Mouse (Mus musculus) lung, embryonic 14.5 days (tissue): ENCODE results near the gene Astn2. TPM values are rescaled to one million over a fixed set of nuclear protein-coding genes. Genes with fewer than 3 reads are reported as not detected.

Source experiments
- ATAC-seq: fragments of 200-750 bp; cut with Nextera tagmentation; 2 replicates; pipeline ENCODE4 v1.8.0; 2017; ENCODE audit warnings: mild to moderate bottlenecking, moderate TSS enrichment, moderate library complexity; ENCODE audit not compliant: insufficient read depth
- DNase-seq: peaks from one replicate; pipeline ENCODE4 v3.0.0-alpha.2; 2015
- H3K27ac ChIP-seq: fragments of 300-500 bp; sonication (generic); 2 replicates; pipeline ENCODE4 v1.5.1; 2014; ENCODE audit warnings: low read depth, mild to moderate bottlenecking, moderate library complexity
- H3K27me3 ChIP-seq: fragments of 300-500 bp; sonication (generic); 2 replicates; pipeline ENCODE4 v1.6.1; 2014; ENCODE audit warnings: low read length, control low read depth; ENCODE audit not compliant: insufficient read depth
- H3K36me3 ChIP-seq: fragments of 300-500 bp; sonication (generic); 2 replicates; pipeline ENCODE4 v1.6.1; 2014; ENCODE audit warnings: control low read depth; ENCODE audit not compliant: insufficient read depth
- H3K4me1 ChIP-seq: fragments of 300-500 bp; sonication (generic); 2 replicates; pipeline ENCODE4 v1.6.1; 2014; ENCODE audit warnings: antibody characterized with exemption, control low read depth; ENCODE audit not compliant: insufficient read depth
- H3K4me2 ChIP-seq: fragments of 300-500 bp; sonication (generic); 2 replicates; pipeline ENCODE4 v1.6.1; 2014; ENCODE audit warnings: mild to moderate bottlenecking
- H3K4me3 ChIP-seq: fragments of 300-500 bp; sonication (generic); 2 replicates; pipeline ENCODE4 v1.5.1; 2014; ENCODE audit warnings: low read depth, low read length
- H3K9ac ChIP-seq: fragments of 300-500 bp; sonication (generic); 2 replicates; pipeline ENCODE4 v1.6.1; 2014
- H3K9me3 ChIP-seq: fragments of 300-500 bp; sonication (generic); 2 replicates; pipeline ENCODE4 v1.6.1; 2016; ENCODE audit warnings: low read depth, low read length, control low read depth
- CTCF ChIP-seq: IDR thresholded peaks from 2 replicates; pipeline ENCODE4 v1.5.1; 2016; ENCODE audit warnings: antibody characterized with exemption, low read depth
- WGBS: fragments of 180-500 bp; shearing (Covaris S2); extraction: QIAGEN DNeasy Blood & Tissue Kit; methylation state at CpG from one replicate; pipeline ENCODE4 v1.1.7; 2014; 5-methylcytosine and 5-hydroxymethylcytosine counted together
- polyA plus RNA-seq: library from polyadenylated mRNA; unstranded; fragments of >200 nt; fragmentation: Nextera tagmentation; extraction: Ambion mirVana; gene quantifications from 2 replicates; pipeline ENCODE4 v1.2.1, GENCODE M21; 2014

The Astn2 gene
- polyA plus RNA-seq, 1 experiment from 2014 or later, result 1.1 TPM

GRCm38 (mm10) chr4:66033826-66034225 lies 370.6 kb downstream of the Astn2 start:
- WGBS, result 70% methylated on average over 3 of the region's 3 CpGs
- Histone ChIP-seq H3K27ac (no peak overlapping the region), H3K36me3 (no peaks in the 10 kb centered on the region), H3K9me3 (no peaks in the 10 kb centered on the region), H3K4me2 (no peak overlapping the region), H3K4me1 (no peaks in the 10 kb centered on the region), H3K27me3 (no peaks in the 10 kb centered on the region), H3K9ac (no peak overlapping the region), H3K4me3 (no peak overlapping the region)
- DNase-seq (peak; percentile 24), ATAC-seq (no peak)
- peak; percentile 57 for TF ChIP-seq CTCF

GRCm38 (mm10) chr4:66031320-66031870 lies 373.0 kb downstream of the Astn2 start:
- Histone ChIP-seq H3K27ac (no peak overlapping the region), H3K36me3 (no peaks in the 10 kb centered on the region), H3K4me3 (no peak overlapping the region), H3K4me2 (no peak overlapping the region), H3K27me3 (no peaks in the 10 kb centered on the region), H3K9me3 (no peaks in the 10 kb centered on the region), H3K4me1 (no peaks in the 10 kb centered on the region), H3K9ac (no peak overlapping the region)
- DNase-seq, result no peak
- TF ChIP-seq CTCF, result no peak
- WGBS, result 50% methylated on average over 9 of the region's 9 CpGs
- ATAC-seq, result peak; percentile 35; the same call in 1 of the 2 replicates

GRCm38 (mm10) chr4:66029901-66030300 lies 374.5 kb downstream of the Astn2 start:
- DNase-seq, result peak; percentile 54
- no peak overlapping the region for H3K27ac ChIP-seq

GRCm38 (mm10) chr4:66027866-66028265 lies 376.5 kb downstream of the Astn2 start:
- Histone ChIP-seq H3K27ac (no peak overlapping the region), H3K4me2 (no peak overlapping the region), H3K4me1 (no peaks in the 10 kb centered on the region), H3K36me3 (no peaks in the 10 kb centered on the region), H3K9ac (no peak overlapping the region), H3K4me3 (no peak overlapping the region), H3K27me3 (no peaks in the 10 kb centered on the region), H3K9me3 (no peaks in the 10 kb centered on the region)
- ATAC-seq, result no peak
- TF ChIP-seq CTCF, result no peak
- no peak for DNase-seq
- WGBS, result 68% methylated on average over 1 of the region's 1 CpGs

More at GRCm38 (mm10) chr4:66029901-66030300, 374.5 kb downstream of the Astn2 start:
- no peaks in the 10 kb centered on the region for H3K4me1 ChIP-seq
- H3K4me2 ChIP-seq, result no peak overlapping the region
- no peak overlapping the region for H3K9ac ChIP-seq
- no peak for TF ChIP-seq CTCF
- 34% methylated on average over 4 of the region's 4 CpGs for WGBS
- no peaks in the 10 kb centered on the region for H3K9me3 ChIP-seq
- no peak overlapping the region for H3K4me3 ChIP-seq
- H3K36me3 ChIP-seq, result no peaks in the 10 kb centered on the region
- H3K27me3 ChIP-seq, result no peaks in the 10 kb centered on the region
- peak; percentile 58 for ATAC-seq

DNA sequence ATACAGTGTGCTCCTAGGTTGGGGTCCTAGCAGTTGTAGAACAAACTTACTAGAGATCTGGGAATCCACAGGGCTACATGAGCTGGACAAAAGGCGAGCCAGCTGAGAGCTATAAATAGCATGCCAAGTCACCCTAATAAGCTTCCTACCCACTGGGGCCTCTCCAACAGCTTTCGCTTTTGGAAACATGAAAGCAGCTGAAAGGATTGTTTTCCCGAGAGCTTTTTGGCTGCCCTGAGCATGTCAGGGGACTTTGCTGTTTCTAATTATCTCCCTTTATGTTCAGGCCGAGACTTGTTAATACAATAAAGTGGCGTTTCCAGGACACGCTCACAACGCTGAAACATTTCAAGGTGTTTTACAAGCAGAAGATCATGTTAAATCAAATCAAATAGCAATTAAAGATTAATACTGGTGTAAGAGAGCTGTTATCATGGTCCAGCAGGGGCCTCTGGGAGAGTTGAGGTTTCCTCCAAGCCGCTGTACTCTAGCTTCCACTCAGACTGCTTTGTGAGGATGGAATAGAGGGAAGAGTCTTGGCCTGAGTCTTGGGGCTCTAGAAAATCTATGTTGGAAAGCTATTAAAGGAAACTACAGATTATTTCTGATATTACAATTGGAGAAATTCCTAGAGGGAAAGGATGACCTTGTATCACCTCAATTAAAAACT lies 378.9 kb downstream of the Astn2 start:
- WGBS, result 40% methylated on average over 8 of the region's 8 CpGs

DNA sequence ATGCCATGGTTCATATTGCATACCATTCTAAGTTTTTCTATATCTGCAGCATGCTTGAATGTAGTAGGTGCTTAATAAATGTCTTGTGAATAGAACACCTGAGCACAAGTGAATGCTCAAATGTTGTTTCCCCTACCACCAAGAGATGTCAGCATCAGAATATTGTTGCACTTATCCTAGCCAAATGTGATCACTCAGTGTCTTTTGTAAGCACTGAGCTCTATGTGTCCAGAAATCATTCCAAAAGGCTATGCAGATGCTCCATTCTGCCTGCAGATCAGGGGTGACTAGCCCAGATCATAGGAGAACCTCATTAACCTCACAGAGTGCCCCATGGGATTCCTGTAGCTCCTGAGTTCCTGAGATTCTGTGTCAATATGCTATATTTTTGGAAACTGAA lies 401.5 kb downstream of the Astn2 start:
- no peaks in the 10 kb centered on the region for H3K36me3 ChIP-seq
- DNase-seq (no peak), ATAC-seq (no peak)
- H3K27ac ChIP-seq, result no peak overlapping the region
- no peak overlapping the region for H3K9ac ChIP-seq
- H3K27me3 ChIP-seq, result no peaks in the 10 kb centered on the region
- no peaks in the 10 kb centered on the region for H3K9me3 ChIP-seq
- no peak overlapping the region for H3K4me2 ChIP-seq
- H3K4me1 ChIP-seq, result no peaks in the 10 kb centered on the region
- no peak for TF ChIP-seq CTCF
- no peak overlapping the region for H3K4me3 ChIP-seq

More for the DNA sequence above, 378.9 kb downstream of the Astn2 start:
- Histone ChIP-seq H3K9me3 (no peaks in the 10 kb centered on the region), H3K27ac (no peak overlapping the region; the same call in 1 of the 2 replicates), H3K9ac (no peak overlapping the region), H3K36me3 (no peaks in the 10 kb centered on the region), H3K4me3 (no peak overlapping the region), H3K27me3 (no peaks in the 10 kb centered on the region), H3K4me1 (no peaks in the 10 kb centered on the region), H3K4me2 (no peak overlapping the region)
- peak; percentile 67 for DNase-seq
- peak; percentile 71; the same call in 1 of the 2 replicates for ATAC-seq
- no peak for TF ChIP-seq CTCF

- DNase-seq (no peak), ATAC-seq (no peak)
- WGBS, result 91% methylated on average over 2 of the region's 2 CpGs
- H3K36me3 ChIP-seq, result no peaks in the 10 kb centered on the region
- H3K27me3 ChIP-seq, result no peaks in the 10 kb centered on the region
- H3K9ac ChIP-seq, result no peak overlapping the region
- no peak overlapping the region for H3K4me2 ChIP-seq
- TF ChIP-seq CTCF, result no peak
- H3K4me1 ChIP-seq, result no peaks in the 10 kb centered on the region
- no peak overlapping the region for H3K4me3 ChIP-seq
- H3K9me3 ChIP-seq, result no peaks in the 10 kb centered on the region
- no peak overlapping the region for H3K27ac ChIP-seq
Measured at GRCm38 (mm10) chr4:65983643-65984042, 420.8 kb downstream of the Astn2 start.
